Mouse (Mus musculus): ENCODE measurements around the gene 4930430F08Rik.
"Not testable (repeated sequence)": the region's sequence is repeated elsewhere in the genome, so short reads cannot be mapped to it uniquely, and the experiment has no call there.

The 4930430F08Rik gene

DNA sequence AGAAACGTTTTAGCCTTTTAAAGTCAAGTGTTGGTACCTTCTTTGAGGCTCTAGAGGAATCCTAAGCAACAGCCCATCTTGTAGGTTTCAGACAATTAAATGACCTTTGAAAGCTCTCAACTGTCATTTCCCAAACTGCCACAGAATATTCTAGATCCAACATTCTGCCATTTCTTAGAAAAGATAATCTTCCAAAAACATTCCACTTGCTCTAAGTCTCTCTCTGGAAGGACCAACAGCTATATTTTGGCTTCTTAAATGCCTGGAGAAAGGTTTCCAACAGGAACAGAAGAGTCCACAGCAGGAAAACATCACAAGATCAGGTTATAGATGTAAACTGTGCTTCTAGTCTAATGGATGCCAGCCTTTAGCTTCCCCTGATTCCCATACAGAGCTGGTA is at the start of gene 4930430F08Rik, which contains the start of gene 1700017N19Rik:
Gene 4930430F08Rik, minus strand, starts transcription at position 101 of the 400 bp plus-strand sequence.
Gene 1700017N19Rik, plus strand, starts transcription at position 162 of the 400 bp plus-strand sequence.
- DNase-seq (ENCODE audit: low spot score): no peak

GRCm38 (mm10) chr10:100629762-100630438 is 39.7 kb upstream of the 4930430F08Rik start:
- peak; percentile 88 for DNase-seq (ENCODE audit: low spot score)

GRCm38 (mm10) chr10:100622494-100622893 is 32.3 kb upstream of the 4930430F08Rik start:
- DNase-seq (ENCODE audit: low spot score): no peak

DNA sequence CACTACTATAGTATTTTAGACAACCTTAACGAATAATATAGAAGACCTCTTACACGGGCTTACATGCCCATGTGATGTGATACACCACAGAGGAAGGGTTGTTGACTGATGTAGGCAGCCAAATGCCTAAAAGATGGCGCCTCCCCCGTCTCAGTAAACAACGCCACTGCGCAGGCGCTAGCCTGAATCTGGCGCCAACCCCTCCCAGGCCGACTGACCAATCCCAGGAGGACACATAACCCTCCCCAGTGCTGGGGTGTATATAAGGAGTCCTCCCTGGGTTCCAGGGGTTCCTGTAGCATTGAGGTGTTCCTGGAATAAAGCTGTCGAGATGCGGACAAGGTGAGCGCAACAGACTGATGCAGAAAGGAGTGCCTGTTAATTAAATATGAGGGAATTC is 29.8 kb upstream of the 4930430F08Rik start:
- DNase-seq (ENCODE audit: low spot score): no peak

- DNase-seq (ENCODE audit: low spot score): no peak
Measured at GRCm38 (mm10) chr10:100619474-100619873, 29.3 kb upstream of the 4930430F08Rik start.

- no peak for DNase-seq (ENCODE audit: low spot score)
Measured at GRCm38 (mm10) chr10:100617233-100617903, 27.1 kb upstream of the 4930430F08Rik start.

GRCm38 (mm10) chr10:100604254-100604653 is 14.0 kb upstream of the 4930430F08Rik start:
- DNase-seq (ENCODE audit: low spot score): peak; percentile 56

- DNase-seq (ENCODE audit: low spot score): peak; percentile 55
Measured at GRCm38 (mm10) chr10:100603511-100603910, 13.3 kb upstream of the 4930430F08Rik start.

- DNase-seq (ENCODE audit: low spot score): no peak
Measured at GRCm38 (mm10) chr10:100598339-100598738, 8.1 kb upstream of the 4930430F08Rik start.

GRCm38 (mm10) chr10:100588932-100589388 is 1.3 kb downstream of the 4930430F08Rik start:
- peak; percentile 96 for DNase-seq (ENCODE audit: low spot score)

DNA sequence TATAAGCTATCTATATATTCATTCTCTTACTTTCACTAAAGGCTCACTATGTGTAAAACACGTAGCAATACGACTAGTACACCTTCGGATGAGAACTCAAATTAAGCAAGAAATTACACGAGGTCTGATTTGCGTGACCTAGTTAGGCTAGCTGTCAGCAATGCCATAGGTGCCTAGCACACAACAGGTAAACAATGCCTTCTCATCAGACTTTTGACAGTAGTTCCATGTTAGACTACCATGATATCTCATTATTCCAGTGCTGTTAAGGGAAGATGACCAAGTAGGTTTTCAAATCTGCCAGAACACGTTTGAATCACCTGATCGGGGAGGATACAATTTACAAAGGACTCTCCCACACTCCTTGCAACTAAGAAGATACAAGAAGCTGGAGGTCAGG is 1.7 kb downstream of the 4930430F08Rik start:
- no peak for DNase-seq (ENCODE audit: low spot score)

- DNase-seq (ENCODE audit: low spot score): no peak
Measured at GRCm38 (mm10) chr10:100584178-100584577, 6.0 kb downstream of the 4930430F08Rik start.

DNA sequence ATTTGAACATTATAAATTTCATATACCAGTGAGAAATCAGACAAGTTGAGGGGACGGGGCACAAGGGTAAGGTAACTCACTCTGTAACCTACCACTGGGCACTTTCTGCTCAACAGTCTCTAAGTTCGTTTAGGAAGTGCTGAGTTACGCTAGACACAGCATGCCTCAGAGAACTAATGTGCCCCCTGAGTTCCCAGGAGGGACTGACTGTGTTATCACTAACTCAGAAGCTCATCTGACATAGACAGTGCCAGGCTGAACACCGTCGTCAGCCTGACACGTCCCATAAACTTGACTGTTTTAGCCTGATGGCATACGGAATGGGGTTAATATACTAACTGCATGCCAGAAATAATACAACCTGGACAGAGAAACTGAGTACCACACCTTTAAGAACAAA is 14.9 kb downstream of the 4930430F08Rik start:
- DNase-seq (ENCODE audit: low spot score): no peak

- DNase-seq (ENCODE audit: low spot score): no peak
Measured at GRCm38 (mm10) chr10:100574505-100575149, 15.6 kb downstream of the 4930430F08Rik start.

- DNase-seq (ENCODE audit: low spot score): no peak
Measured at GRCm38 (mm10) chr10:100571707-100572106, 18.5 kb downstream of the 4930430F08Rik start.

DNA sequence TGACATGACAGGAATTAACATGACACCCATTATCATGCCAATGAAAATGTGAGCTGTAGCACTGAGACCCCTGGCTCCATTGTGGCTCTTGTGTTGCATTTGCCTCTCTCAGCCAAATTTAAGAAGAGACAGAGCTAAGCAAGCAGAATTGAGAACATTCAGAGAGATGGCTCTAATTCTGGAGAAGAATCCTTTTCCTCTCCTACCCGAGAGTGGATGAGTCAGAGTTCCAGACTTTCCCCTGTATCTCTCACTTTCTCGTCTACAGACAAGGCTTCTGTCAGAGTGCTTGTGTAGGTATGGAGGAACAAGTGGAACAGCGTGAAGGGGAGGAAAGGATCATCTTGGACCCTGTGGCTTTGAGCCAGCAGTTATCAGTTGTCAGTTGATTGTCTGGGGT is 26.1 kb downstream of the 4930430F08Rik start:
- DNase-seq (ENCODE audit: low spot score): no peak

- not testable (repeated sequence) for DNase-seq (ENCODE audit: low spot score)
Measured at GRCm38 (mm10) chr10:100560194-100560883, 29.9 kb downstream of the 4930430F08Rik start.

GRCm38 (mm10) chr10:100556566-100557175 is 33.6 kb downstream of the 4930430F08Rik start:
- DNase-seq (ENCODE audit: low spot score): no peak

DNA sequence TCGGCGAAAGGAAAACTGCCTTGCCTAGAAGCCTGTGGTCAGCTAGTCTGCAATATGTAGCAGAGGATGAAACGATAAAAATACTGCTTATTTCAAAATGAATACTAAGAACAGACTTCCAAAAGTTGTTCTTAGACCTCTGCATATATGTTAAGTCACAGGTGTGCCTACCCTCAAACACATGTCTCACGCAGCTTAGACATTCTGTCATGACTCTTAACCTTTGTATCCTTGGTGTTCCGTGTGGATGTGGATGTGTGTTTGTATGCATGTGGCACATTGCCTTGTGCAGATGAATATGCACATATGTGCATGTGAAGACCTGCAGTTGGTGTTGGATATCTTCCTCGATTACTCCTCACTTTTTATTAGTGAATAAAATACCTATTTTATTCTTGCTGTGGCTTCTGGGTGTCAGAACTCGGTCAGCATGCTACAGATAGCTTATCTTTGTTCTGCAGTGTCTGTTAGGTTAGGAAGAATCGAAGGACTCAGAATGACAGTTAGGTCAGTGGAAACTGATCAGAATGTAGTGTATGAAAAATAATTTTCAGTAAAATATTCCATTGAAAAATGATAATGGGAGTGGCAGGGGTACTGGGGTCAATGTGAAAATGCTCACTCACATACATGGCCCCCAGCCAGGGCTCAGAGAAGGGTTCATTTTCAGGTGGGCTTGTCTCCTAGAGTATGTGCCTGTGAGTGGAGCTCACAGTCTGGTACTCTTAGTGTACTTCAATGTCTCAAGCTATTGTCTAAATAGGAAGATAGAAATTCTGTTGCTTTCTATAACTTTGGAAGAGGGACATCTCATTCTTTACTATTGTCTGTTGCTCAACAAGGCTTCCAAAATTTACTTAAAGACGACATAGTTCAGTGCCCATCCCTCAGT is 65.5 kb downstream of the 4930430F08Rik start:
- no peak for DNase-seq (ENCODE audit: low spot score)

- DNase-seq (ENCODE audit: low spot score): no peak
Measured at GRCm38 (mm10) chr10:100522330-100522729, 67.9 kb downstream of the 4930430F08Rik start.
